Mouse (Mus musculus) stomach, postnatal 0 days (tissue): ENCODE measurements around the gene Tep1. TPM values are rescaled to one million over a fixed set of nuclear protein-coding genes. Genes with fewer than 3 reads are reported as not detected.
"Not testable (repeated sequence)": the region's sequence is repeated elsewhere in the genome, so short reads cannot be mapped to it uniquely, and the experiment has no call there.

Experiments used
- ATAC-seq: fragments of 200-750 bp; cut with Nextera tagmentation; 2 replicates; pipeline ENCODE4 v1.8.0; 2017; ENCODE audit not compliant: low FRiP score, low TSS enrichment
- DNase-seq: peaks from one replicate; pipeline ENCODE4 v3.0.0-alpha.2; 2016; ENCODE audit warnings: low spot score
- H3K27ac ChIP-seq: fragments of 300-500 bp; sonication (generic); replicated peaks from 2 replicates; pipeline ENCODE4 v1.5.1; 2014; ENCODE audit warnings: mild to moderate bottlenecking, control low read depth
- H3K27me3 ChIP-seq: fragments of 300-500 bp; sonication (generic); 2 replicates; pipeline ENCODE4 v1.6.1; 2014; ENCODE audit warnings: low read length; ENCODE audit not compliant: control insufficient read depth, insufficient read depth
- H3K36me3 ChIP-seq: fragments of 300-500 bp; sonication (generic); 2 replicates; pipeline ENCODE4 v1.6.1; 2014; ENCODE audit warnings: low read length, mixed read lengths; ENCODE audit not compliant: control insufficient read depth, insufficient read depth
- H3K4me1 ChIP-seq: fragments of 300-500 bp; sonication (generic); replicated peaks from 2 replicates; pipeline ENCODE4 v1.6.1; 2014; ENCODE audit warnings: antibody characterized with exemption; ENCODE audit not compliant: control insufficient read depth, insufficient read depth
- H3K4me2 ChIP-seq: fragments of 300-500 bp; sonication (generic); replicated peaks from 2 replicates; pipeline ENCODE4 v1.6.1; 2014; ENCODE audit warnings: low read depth, mild to moderate bottlenecking, control low read depth, moderate library complexity
- H3K4me3 ChIP-seq: fragments of 300-500 bp; sonication (generic); 2 replicates; pipeline ENCODE4 v1.5.1; 2014; ENCODE audit warnings: low read depth, low read length, control low read depth
- H3K9ac ChIP-seq: fragments of 300-500 bp; sonication (generic); 2 replicates; pipeline ENCODE4 v1.6.1; 2014; ENCODE audit warnings: mild to moderate bottlenecking, low read length, control low read depth, mixed read lengths
- H3K9me3 ChIP-seq: fragments of 300-500 bp; sonication (generic); 2 replicates; pipeline ENCODE4 v1.6.1; 2016; ENCODE audit warnings: low read length; ENCODE audit not compliant: control insufficient read depth
- CTCF ChIP-seq: IDR thresholded peaks from 2 replicates; pipeline ENCODE4 v1.5.1; 2016; ENCODE audit warnings: antibody characterized with exemption, low read depth, mild to moderate bottlenecking, moderate library complexity
- EP300 ChIP-seq: optimal IDR thresholded peaks from 2 replicates; pipeline ENCODE3; 2016; ENCODE audit warnings: antibody characterized with exemption
- WGBS: fragments of 180-500 bp; shearing (Covaris S2); extraction: QIAGEN DNeasy Blood & Tissue Kit; methylation state at CpG from one replicate; pipeline ENCODE4 v1.1.7; 2014; 5-methylcytosine and 5-hydroxymethylcytosine counted together
- polyA plus RNA-seq: library from polyadenylated mRNA; unstranded; fragments of >200 nt; fragmentation: Nextera tagmentation; extraction: Ambion mirVana; gene quantifications from 2 replicates; pipeline ENCODE4 v1.2.1, GENCODE M21; 2015

The Tep1 gene
- 6.2 and 7.8 TPM in 2 replicates for polyA plus RNA-seq

DNA sequence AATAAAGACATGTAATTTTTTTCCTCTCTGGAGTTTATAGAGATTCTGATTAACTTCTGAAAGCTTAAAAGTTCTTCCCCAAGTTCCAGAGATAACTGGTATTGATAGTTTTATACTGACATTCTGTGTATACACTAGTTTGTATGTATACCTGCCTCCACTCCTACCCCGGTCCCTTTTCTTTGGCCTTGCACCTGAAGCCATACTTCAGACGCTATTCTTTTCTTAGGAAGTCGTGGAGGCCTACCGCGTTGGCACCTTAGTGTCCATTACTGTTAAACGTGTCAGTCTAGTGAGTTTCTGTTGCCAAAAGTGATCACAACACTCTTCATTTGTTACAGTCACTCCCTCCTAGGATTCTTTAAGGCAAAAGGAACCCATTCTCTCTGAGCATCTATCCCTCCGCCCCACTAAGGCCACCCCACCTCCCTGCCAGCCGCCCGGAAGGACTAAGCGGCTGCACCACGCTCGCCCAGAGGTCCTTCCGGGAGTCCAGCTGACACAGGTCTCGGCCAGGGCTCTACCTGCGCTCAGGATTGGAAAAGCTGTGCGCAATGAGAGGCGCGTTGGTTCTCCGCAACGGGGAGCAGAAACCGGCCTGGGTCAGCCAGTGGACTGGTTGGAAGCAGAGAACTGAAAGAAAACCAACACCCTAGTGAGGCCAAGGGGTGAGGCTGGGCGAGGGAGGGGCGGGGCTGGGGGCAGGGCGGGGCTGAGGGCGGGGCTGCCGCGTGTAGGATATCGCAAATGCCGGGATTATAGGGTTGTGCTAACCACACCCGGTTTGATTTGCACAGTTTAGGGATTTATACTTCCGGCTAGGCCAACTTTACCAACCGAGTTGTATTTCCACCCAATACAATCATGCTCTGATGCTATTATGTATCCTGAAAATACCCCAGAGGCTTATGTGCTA is at the start of gene Tep1:
TSS of gene Tep1 (minus strand) at position 672 of the 916 bp plus-strand sequence.
- TF ChIP-seq CTCF (no peak), EP300 (no peak)
- Histone ChIP-seq H3K4me3 (peak within 1 kb of the TSS; percentile 58), H3K4me2 (peak within 1 kb of the TSS; percentile 62), H3K27me3 (no peaks in the 10 kb centered on the region), H3K9ac (peak within 1 kb of the TSS; percentile 70), H3K36me3 (0 out of 2 replicates have a peak, but pooled peaks cover 2% of the 10 kb centered on the region), H3K27ac (peak within 1 kb of the TSS; percentile 91), H3K9me3 (no peaks in the 10 kb centered on the region), H3K4me1 (no peaks in the 10 kb centered on the region)
- DNase-seq (peak; percentile 89), ATAC-seq (peak; percentile 97)
- WGBS: 6% methylated on average over 32 of the region's 32 CpGs

DNA sequence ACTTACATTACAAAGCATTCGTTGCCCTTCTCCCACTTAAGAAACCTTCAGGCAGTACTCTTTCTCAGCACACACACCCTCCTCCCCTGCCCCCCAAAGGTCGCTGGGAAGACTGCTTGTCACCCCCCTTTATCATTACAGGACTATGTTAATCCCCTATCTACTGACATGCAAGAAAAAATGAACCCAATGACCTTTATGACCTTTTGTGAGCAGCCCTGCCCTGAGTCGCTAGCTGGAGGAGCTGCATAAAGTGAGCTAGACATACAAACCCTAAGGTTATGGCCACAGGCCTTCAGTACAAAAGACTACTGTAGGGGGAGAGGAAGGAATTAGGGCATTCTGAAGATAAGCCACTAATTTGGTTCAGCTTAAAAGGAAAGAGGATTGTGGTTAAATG is 41.0 kb upstream of the Tep1 start:
- H3K27me3 ChIP-seq: no peaks in the 10 kb centered on the region
- no peak overlapping the region for H3K4me2 ChIP-seq
- ATAC-seq (no peak), DNase-seq (no peak)
- no peak overlapping the region for H3K9ac ChIP-seq
- no peaks in the 10 kb centered on the region for H3K9me3 ChIP-seq
- no peak overlapping the region for H3K27ac ChIP-seq
- H3K4me1 ChIP-seq: no peaks in the 10 kb centered on the region
- TF ChIP-seq CTCF (no peak), EP300 (no peak)
- H3K4me3 ChIP-seq: no peak overlapping the region
- WGBS: 43% methylated on average over 3 of the region's 3 CpGs
- peaks cover 12% of the 10 kb centered on the region; the same call in 1 of the 2 replicates for H3K36me3 ChIP-seq

DNA sequence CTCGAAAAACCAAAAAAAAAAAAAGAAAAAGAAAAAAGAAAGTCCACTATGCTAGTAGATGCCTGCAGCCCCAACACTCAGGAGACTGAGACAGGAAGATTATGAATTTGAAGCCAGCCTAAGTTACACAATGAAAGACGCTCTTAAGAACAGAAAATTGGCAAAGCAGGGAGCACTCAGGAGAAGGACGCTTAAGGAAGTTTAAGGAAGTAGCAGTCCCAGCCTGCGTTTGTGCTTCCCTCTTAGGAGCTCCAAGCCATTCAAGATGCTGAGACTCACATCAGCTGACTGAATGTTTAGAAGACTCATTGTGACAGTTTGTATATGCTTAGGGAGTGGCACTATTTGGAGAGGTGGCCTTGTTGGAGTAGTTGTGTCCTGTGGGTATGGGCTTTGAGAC is 37.8 kb upstream of the Tep1 start:
- Histone ChIP-seq H3K4me2 (no peak overlapping the region), H3K4me1 (no peaks in the 10 kb centered on the region), H3K9me3 (no peaks in the 10 kb centered on the region), H3K4me3 (no peak overlapping the region), H3K27me3 (no peaks in the 10 kb centered on the region), H3K9ac (no peak overlapping the region), H3K27ac (no peak overlapping the region), H3K36me3 (no peaks in the 10 kb centered on the region)
- WGBS: 70% methylated on average over 4 of the region's 4 CpGs
- TF ChIP-seq EP300 (no peak), CTCF (no peak)
- DNase-seq: no peak
- no peak for ATAC-seq

DNA sequence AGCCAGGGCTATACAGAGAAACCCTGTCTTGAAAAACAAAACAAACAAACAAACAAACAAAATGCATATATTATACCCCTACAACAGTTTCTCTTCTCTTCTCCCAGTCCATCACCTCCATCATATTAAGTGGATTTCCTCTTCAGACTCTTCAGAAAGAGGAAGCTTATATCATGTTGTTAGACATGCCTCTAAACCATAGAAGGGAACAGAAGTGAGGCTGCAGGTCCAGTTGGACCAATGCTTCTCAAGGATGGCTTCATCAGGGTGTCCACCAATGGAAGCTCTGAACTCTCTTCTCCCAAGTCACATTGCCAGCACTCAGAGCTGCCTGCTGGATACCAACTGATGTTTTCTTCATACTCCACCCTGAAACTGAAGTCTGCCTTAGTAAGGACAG is 35.0 kb upstream of the Tep1 start:
- H3K9me3 ChIP-seq, H3K27me3 ChIP-seq, H3K9ac ChIP-seq, H3K4me2 ChIP-seq, H3K27ac ChIP-seq, H3K4me3 ChIP-seq, H3K4me1 ChIP-seq, DNase-seq, H3K36me3 ChIP-seq, ATAC-seq: not testable (repeated sequence)

DNA sequence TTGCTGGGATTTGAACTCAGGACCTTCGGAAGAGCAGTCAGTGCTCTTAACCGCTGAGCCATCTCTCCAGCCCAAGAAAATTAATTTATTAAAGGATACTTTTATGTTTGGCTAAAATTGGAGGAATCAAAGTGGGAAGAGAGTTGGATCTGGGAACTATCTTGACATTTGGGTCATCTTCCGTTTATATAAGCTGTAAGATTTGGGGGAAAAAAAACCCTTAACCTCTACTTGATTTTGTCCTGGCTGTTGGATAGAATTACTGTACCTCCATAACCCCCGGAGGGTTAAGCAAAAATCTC is 34.4 kb upstream of the Tep1 start:
- Histone ChIP-seq H3K27ac (no peak overlapping the region), H3K4me2 (no peak overlapping the region), H3K9me3 (no peaks in the 10 kb centered on the region), H3K27me3 (no peaks in the 10 kb centered on the region), H3K9ac (no peak overlapping the region), H3K36me3 (no peaks in the 10 kb centered on the region), H3K4me3 (no peak overlapping the region), H3K4me1 (no peaks in the 10 kb centered on the region)
- ATAC-seq (no peak), DNase-seq (no peak)
- TF ChIP-seq CTCF: no peak
- no peak for TF ChIP-seq EP300
- WGBS: 91% methylated on average over 4 of the region's 4 CpGs
